Mouse (Mus musculus): ENCODE data around the gene Amer3.
A peak's percentile ranks its signal among the peaks of the same experiment; 100 is the strongest.
"Not testable (repeated sequence)": the region's sequence is repeated elsewhere in the genome, so short reads cannot be mapped to it uniquely, and the experiment has no call there.

Amer3 gene

GRCm38 (mm10) chr1:34578851-34579781, at the start of gene Amer3:
Amer3 (plus strand) TSS chr1:34579657.
- DNase-seq (ENCODE audit: low spot score) = peak; percentile 15

GRCm38 (mm10) chr1:34534574-34534973, 44.9 kb upstream of the Amer3 start:
- not testable (repeated sequence) for DNase-seq (ENCODE audit: low spot score)

- DNase-seq (ENCODE audit: low spot score) = not testable (repeated sequence)
These were observed 44.3 kb upstream of the Amer3 start, which contains the start of gene Cfc1 for GRCm38 (mm10) chr1:34535043-34535698. Cfc1 (plus strand) TSS chr1:34535648.

- no peak for DNase-seq (ENCODE audit: low spot score)
These were observed 43.1 kb upstream of the Amer3 start for GRCm38 (mm10) chr1:34536291-34536766.

GRCm38 (mm10) chr1:34536767-34537485, 42.5 kb upstream of the Amer3 start:
- peak; percentile 12 for DNase-seq (ENCODE audit: low spot score)

DNA sequence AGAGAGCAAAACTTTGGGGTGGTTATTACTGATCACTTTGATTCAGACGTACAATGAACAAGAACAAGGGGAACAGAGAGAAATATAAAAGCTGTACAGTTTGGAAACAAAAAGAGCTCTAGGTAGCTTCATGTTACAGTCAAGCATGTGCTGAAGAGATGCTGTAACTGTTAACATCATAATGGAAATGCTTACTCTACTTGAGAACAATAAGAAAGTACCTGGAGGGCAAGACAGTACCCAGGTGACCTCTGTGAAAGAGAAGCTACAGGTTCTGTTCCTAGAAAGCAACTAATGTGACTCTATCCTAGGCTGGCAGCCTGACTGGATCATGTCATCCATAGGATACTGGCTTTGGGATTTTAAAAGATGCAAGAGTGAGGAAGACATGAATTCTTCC, 32.4 kb upstream of the Amer3 start:
- no peak for DNase-seq (ENCODE audit: low spot score)

DNA sequence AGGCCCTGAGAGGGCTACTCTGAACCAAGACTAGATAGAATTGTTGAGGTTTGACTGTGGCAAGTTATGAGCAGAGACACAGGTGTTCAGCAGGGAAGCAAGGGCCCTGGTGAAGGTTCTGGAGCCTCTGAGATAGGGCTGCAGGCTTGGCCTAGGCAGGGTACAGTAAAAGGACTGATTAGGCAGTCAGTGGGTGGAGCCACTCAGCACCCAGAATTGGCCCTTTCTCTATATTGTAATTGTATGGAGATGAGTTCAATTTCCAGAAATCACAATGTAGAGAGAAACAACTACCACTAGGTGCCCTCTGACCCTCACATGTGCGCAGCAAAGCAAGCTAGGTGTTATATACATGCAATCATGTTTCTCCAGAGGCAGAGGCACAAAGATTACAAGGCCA, 25.8 kb upstream of the Amer3 start:
- no peak for DNase-seq (ENCODE audit: low spot score)

DNA sequence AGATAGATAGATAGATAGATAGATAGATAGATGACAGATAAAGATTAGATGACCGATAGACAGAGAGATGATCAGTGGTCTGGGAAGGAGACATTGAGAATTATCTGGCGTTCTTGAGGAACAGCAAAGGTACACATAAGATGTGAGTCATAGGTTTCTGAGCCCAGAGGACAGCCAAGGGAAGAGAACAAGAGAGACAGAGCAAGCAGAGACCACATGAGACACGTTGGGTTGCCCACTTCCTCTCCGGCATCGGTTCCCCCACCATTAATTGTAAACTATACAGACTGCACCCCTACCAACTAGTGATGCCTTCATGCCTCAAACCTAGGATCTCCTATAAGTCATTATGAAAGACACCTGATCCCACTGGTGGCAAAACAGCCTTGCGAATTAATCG, 25.2 kb upstream of the Amer3 start:
- DNase-seq (ENCODE audit: low spot score) = peak; percentile 4

DNA sequence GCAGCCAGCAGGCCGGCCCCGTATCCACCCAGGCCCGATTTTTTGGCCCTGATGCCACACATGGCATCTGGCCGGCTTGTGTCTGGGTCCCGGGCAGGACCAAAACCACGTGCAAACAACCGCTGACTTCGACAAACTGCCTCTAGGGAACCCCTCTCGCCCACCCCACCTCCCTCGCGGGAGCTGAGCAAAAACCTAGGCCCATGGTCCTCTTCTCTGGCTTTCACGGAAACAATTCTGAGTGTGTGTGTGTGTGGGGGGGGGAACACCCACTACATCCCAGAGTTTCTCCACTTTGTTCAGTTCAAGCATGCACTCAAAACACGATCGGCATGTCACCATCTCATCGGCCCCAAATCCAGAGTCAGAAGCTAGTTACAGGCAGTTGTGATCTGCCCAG, 18.6 kb upstream of the Amer3 start, which contains the start of gene Prss40:
Gene Prss40 (minus strand): TSS at position 101 of the 400 bp plus-strand sequence.
- DNase-seq (ENCODE audit: low spot score) = no peak

- DNase-seq (ENCODE audit: low spot score) = no peak
These were observed 14.9 kb upstream of the Amer3 start for GRCm38 (mm10) chr1:34564383-34565045.

- DNase-seq (ENCODE audit: low spot score) = no peak
These were observed 11.3 kb upstream of the Amer3 start for GRCm38 (mm10) chr1:34568120-34568519.

GRCm38 (mm10) chr1:34569876-34570275, 9.6 kb upstream of the Amer3 start:
- no peak for DNase-seq (ENCODE audit: low spot score)

- DNase-seq (ENCODE audit: low spot score) = no peak
These were observed 8.0 kb upstream of the Amer3 start for GRCm38 (mm10) chr1:34571431-34571830.

DNA sequence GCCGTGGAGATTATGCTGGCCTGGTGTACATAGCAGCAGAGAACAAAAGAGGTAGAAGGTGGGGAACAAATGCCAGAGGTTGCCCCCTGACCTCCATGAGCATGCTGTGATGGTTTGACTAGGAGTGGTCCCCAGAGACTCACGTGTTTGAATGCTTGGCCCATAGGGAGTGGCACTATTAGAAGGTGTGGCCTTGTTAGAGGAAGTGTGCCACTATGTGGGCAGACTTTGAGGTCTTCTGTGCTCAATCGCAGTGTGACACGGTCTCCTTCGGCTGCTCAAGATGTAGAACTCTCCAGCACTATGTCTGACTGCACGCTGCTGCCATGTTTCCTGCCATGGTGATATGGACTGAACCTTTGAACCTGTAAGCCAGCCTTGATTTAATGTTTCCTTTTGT, 6.2 kb upstream of the Amer3 start:
- DNase-seq (ENCODE audit: low spot score) = no peak

- no peak for DNase-seq (ENCODE audit: low spot score)
These were observed 412 bp downstream of the Amer3 start for GRCm38 (mm10) chr1:34579782-34580356.

DNA sequence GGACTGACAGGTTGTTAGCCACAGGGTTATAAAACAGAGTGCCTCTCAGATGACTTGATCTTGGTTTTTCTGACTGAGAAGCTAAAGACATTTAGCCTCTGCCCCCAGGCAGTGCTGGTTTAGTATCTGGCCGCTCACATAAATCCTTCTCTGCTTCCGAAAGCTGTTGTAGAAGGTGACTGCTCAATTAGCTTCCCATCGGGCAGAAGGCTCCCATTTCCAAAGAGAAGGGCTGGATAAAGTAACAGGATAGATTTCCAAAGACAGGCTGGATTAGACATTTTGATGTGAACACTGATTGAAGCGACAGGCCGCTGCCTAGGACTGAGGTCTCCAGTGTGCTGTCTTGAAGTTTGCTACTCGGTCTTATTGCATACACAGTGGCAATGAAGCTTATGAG, 2.8 kb downstream of the Amer3 start:
- no peak for DNase-seq (ENCODE audit: low spot score)

- DNase-seq (ENCODE audit: low spot score) = no peak
These were observed 4.4 kb downstream of the Amer3 start for GRCm38 (mm10) chr1:34583821-34584263.

DNA sequence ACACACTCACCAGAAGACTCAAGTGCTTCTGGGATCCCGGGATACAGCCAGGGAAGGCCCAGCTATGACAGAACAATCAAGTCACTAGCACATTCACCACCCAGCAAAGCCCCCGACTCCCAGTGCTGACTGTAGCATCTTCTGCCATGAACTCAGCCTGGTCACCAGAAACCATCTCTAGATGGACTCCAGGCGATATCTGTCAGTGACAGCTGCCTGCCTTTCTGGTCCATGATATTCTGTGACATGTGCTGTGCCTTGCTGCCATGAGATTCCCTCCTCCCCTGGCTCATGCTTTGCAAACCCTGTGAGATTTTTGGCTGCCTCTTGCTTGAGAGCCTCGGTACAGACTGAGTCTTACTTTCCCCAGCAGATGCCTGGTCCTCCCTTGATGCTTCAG, 5.3 kb downstream of the Amer3 start:
- DNase-seq (ENCODE audit: low spot score) = no peak

DNA sequence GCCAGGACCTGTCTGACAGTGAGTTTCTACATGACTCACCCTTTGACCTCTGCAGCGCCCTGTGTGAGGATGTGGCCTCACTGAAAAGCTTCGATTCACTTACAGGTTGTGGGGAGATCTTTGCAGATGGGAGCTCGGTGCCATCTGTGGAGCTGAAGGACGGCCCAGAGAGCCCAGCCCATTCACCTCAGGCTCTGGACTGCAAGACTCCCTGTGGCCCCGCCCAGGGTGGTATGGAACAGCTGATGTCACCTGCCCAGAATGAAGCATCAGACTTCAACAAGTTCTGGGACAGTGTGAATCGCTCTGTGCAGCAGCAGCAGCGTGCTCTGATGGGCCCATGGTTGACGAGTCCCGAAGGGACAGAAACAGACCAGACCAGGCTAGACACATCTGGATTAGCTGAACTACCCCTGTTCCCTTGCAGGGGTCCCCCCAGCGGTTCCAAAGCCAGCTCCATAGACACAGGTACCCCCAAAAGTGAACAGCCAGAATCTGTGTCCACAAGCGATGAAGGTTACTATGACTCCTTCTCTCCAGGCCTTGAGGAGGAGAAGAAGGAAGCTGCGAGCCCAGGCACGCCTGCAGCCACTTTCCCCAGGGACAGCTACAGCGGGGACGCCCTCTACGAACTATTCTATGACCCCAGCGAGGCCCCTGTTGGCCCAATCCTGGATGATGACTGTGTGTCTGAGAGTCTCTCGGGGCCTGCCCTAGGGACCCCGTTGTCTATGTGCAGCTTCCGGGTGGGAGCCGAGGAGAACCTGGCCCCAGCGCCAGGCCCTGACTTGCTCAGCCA, 8.0 kb downstream of the Amer3 start:
- DNase-seq (ENCODE audit: low spot score) = no peak

GRCm38 (mm10) chr1:34600000-34600399, 20.5 kb downstream of the Amer3 start:
- no peak for DNase-seq (ENCODE audit: low spot score)
